Mouse (Mus musculus) megakaryocyte, embryonic 14.5 days (primary cell): ENCODE measurements around the gene Fzr1.

ENCODE experiments used
- FLI1 ChIP-seq: IDR thresholded peaks from 2 replicates; pipeline ENCODE4 v1.6.1; 2012; ENCODE audit warnings: low read length, inconsistent platforms, mixed read lengths
- GATA1 ChIP-seq: IDR thresholded peaks from 3 replicates; pipeline ENCODE4 v1.6.1; 2012; ENCODE audit warnings: mixed read lengths, low read length, inconsistent platforms, borderline replicate concordance

DNA sequence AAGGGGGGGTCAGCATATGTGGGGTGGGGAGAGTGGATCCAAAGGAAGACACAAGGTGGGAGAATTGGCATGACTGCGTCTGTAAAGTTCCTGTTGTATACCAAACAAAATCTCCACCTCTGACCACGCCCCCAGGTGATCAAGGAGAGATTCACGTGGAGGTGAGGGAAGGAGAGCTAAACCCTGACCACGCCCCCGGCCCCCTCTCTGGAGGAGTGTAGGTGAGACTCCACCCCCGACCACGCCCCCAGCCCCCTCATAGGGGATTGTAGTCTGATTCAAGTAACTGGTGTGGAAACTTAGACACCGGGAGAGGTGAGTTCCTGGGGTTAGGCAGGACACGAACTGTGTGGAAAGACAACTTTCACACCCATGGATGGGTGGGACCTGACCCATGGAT lies 25.8 kb upstream of the Fzr1 start:
- no peak for TF ChIP-seq FLI1
- TF ChIP-seq GATA1, result no peak
